Mouse (Mus musculus) kidney, embryonic 15.5 days (tissue): ENCODE results near the gene Sel1l3. TPM values are rescaled to one million over a fixed set of nuclear protein-coding genes. Genes with fewer than 3 reads are reported as not detected.
A peak's percentile ranks its signal among the peaks of the same experiment; 100 is the strongest.

ENCODE experiments used
- ATAC-seq: fragments of 200-750 bp; cut with Nextera tagmentation; replicated peaks from 2 replicates; pipeline ENCODE4 v1.8.0; 2017; ENCODE audit warnings: moderate TSS enrichment; ENCODE audit not compliant: low FRiP score
- H3K27ac ChIP-seq: fragments of 300-500 bp; sonication (generic); 2 replicates; pipeline ENCODE4 v1.5.1; 2015; ENCODE audit warnings: mild to moderate bottlenecking, inconsistent platforms
- H3K27me3 ChIP-seq: fragments of 300-500 bp; sonication (generic); 2 replicates; pipeline ENCODE4 v1.6.1; 2015; ENCODE audit warnings: inconsistent platforms
- H3K36me3 ChIP-seq: fragments of 300-500 bp; sonication (generic); 2 replicates; pipeline ENCODE4 v1.6.1; 2015; ENCODE audit warnings: inconsistent platforms
- H3K4me1 ChIP-seq: fragments of 300-500 bp; sonication (generic); 2 replicates; pipeline ENCODE4 v1.6.1; 2015; ENCODE audit warnings: inconsistent platforms
- H3K4me2 ChIP-seq: fragments of 300-500 bp; sonication (generic); 2 replicates; pipeline ENCODE4 v1.6.1; 2015; ENCODE audit warnings: moderate library complexity, mild to moderate bottlenecking, inconsistent platforms
- H3K4me3 ChIP-seq: fragments of 300-500 bp; sonication (generic); replicated peaks from 2 replicates; pipeline ENCODE4 v1.5.1; 2015; ENCODE audit warnings: mild to moderate bottlenecking, inconsistent platforms
- H3K9ac ChIP-seq: fragments of 300-500 bp; sonication (generic); 2 replicates; pipeline ENCODE4 v1.6.1; 2015; ENCODE audit warnings: mild to moderate bottlenecking, inconsistent platforms
- H3K9me3 ChIP-seq: fragments of 300-500 bp; sonication (generic); replicated peaks from 2 replicates; pipeline ENCODE4 v1.6.1; 2016; ENCODE audit warnings: inconsistent platforms
- WGBS: fragments of 180-500 bp; shearing (Covaris S2); methylation state at CpG from one replicate; pipeline ENCODE4 v1.1.7; 2015; ENCODE audit warnings: mixed read lengths; 5-methylcytosine and 5-hydroxymethylcytosine counted together
- polyA plus RNA-seq: library from polyadenylated mRNA; unstranded; fragments of >200 nt; fragmentation: Nextera tagmentation; extraction: Ambion mirVana; gene quantifications from 2 replicates; pipeline ENCODE4 v1.2.1, GENCODE M21; 2015

Sel1l3 gene
- polyA plus RNA-seq, 1 experiment from 2014 or later: 20.1 TPM

GRCm38 (mm10) chr5:53241109-53241508, 27.4 kb upstream of the Sel1l3 start:
- H3K27ac ChIP-seq: no peak overlapping the region
- no peaks in the 10 kb centered on the region for H3K9me3 ChIP-seq
- peak; percentile 26 for ATAC-seq
- no peaks in the 10 kb centered on the region for H3K36me3 ChIP-seq
- H3K9ac ChIP-seq: no peak overlapping the region
- 54% methylated on average over 2 of the region's 2 CpGs for WGBS
- peaks cover 24% of the 10 kb centered on the region for H3K4me1 ChIP-seq
- H3K4me2 ChIP-seq: no peak overlapping the region
- no peak overlapping the region for H3K4me3 ChIP-seq
- no peaks in the 10 kb centered on the region for H3K27me3 ChIP-seq

GRCm38 (mm10) chr5:53239831-53240440, 26.2 kb upstream of the Sel1l3 start:
- no peak overlapping the region for H3K27ac ChIP-seq
- H3K4me1 ChIP-seq: peaks cover 31% of the 10 kb centered on the region
- no peaks in the 10 kb centered on the region for H3K9me3 ChIP-seq
- H3K9ac ChIP-seq: no peak overlapping the region
- no peak overlapping the region for H3K4me3 ChIP-seq
- H3K4me2 ChIP-seq: no peak overlapping the region
- ATAC-seq: no peak
- H3K36me3 ChIP-seq: no peaks in the 10 kb centered on the region
- 29% methylated on average over 11 of the region's 11 CpGs for WGBS
- no peaks in the 10 kb centered on the region for H3K27me3 ChIP-seq

GRCm38 (mm10) chr5:53239189-53239588, 25.5 kb upstream of the Sel1l3 start:
- Histone ChIP-seq H3K36me3 (no peaks in the 10 kb centered on the region), H3K9me3 (no peaks in the 10 kb centered on the region), H3K27ac (no peak overlapping the region), H3K4me2 (no peak overlapping the region), H3K9ac (no peak overlapping the region), H3K27me3 (no peaks in the 10 kb centered on the region), H3K4me3 (no peak overlapping the region), H3K4me1 (peaks cover 30% of the 10 kb centered on the region)
- ATAC-seq: no peak
- WGBS: 90% methylated on average over 7 of the region's 7 CpGs

- no peaks in the 10 kb centered on the region for H3K36me3 ChIP-seq
- H3K4me3 ChIP-seq: no peak overlapping the region
- ATAC-seq: no peak
- H3K27me3 ChIP-seq: no peaks in the 10 kb centered on the region
- H3K9me3 ChIP-seq: no peaks in the 10 kb centered on the region
- no peak overlapping the region for H3K4me2 ChIP-seq
- 85% methylated on average over 7 of the region's 7 CpGs for WGBS
- no peak overlapping the region for H3K9ac ChIP-seq
- no peak overlapping the region for H3K27ac ChIP-seq
- H3K4me1 ChIP-seq: peaks cover 26% of the 10 kb centered on the region
Observed at GRCm38 (mm10) chr5:53238761-53239160, 25.0 kb upstream of the Sel1l3 start.

GRCm38 (mm10) chr5:53236749-53237148, 23.0 kb upstream of the Sel1l3 start:
- Histone ChIP-seq H3K4me2 (no peak overlapping the region), H3K27me3 (no peaks in the 10 kb centered on the region), H3K4me3 (no peak overlapping the region), H3K9ac (no peak overlapping the region), H3K9me3 (no peaks in the 10 kb centered on the region), H3K4me1 (peaks cover 21% of the 10 kb centered on the region), H3K27ac (no peak overlapping the region), H3K36me3 (no peaks in the 10 kb centered on the region)
- ATAC-seq: no peak
- WGBS: 77% methylated on average over 8 of the region's 8 CpGs

- Histone ChIP-seq H3K4me2 (no peak overlapping the region), H3K4me1 (peaks cover 26% of the 10 kb centered on the region), H3K27ac (0 out of 2 replicates have a peak overlapping the region, but pooled peaks have one; percentile 37), H3K9ac (no peak overlapping the region), H3K9me3 (no peaks in the 10 kb centered on the region), H3K4me3 (no peak overlapping the region), H3K27me3 (no peaks in the 10 kb centered on the region), H3K36me3 (no peaks in the 10 kb centered on the region)
- 34% methylated on average over 5 of the region's 5 CpGs for WGBS
- no peak for ATAC-seq
Observed at GRCm38 (mm10) chr5:53236136-53236535, 22.4 kb upstream of the Sel1l3 start.

- no peaks in the 10 kb centered on the region for H3K9me3 ChIP-seq
- peaks cover 26% of the 10 kb centered on the region for H3K4me1 ChIP-seq
- H3K36me3 ChIP-seq: no peaks in the 10 kb centered on the region
- H3K27me3 ChIP-seq: no peaks in the 10 kb centered on the region
- no peak overlapping the region for H3K9ac ChIP-seq
- H3K4me3 ChIP-seq: no peak overlapping the region
- H3K27ac ChIP-seq: 0 out of 2 replicates have a peak overlapping the region, but pooled peaks have one; percentile 37
- no peak overlapping the region for H3K4me2 ChIP-seq
- ATAC-seq: peak; percentile 78
- 14% methylated on average over 4 of the region's 4 CpGs for WGBS
Observed at GRCm38 (mm10) chr5:53235551-53235950, 21.8 kb upstream of the Sel1l3 start.

GRCm38 (mm10) chr5:53230560-53230959, 16.8 kb upstream of the Sel1l3 start:
- Histone ChIP-seq H3K27ac (peak overlapping the region; percentile 85), H3K4me1 (peaks cover 24% of the 10 kb centered on the region), H3K36me3 (no peaks in the 10 kb centered on the region), H3K27me3 (no peaks in the 10 kb centered on the region), H3K9me3 (no peaks in the 10 kb centered on the region), H3K4me3 (no peak overlapping the region), H3K4me2 (no peak overlapping the region), H3K9ac (no peak overlapping the region)
- WGBS: 34% methylated on average over 4 of the region's 4 CpGs
- ATAC-seq: peak; percentile 94

GRCm38 (mm10) chr5:53225434-53225833, 11.7 kb upstream of the Sel1l3 start:
- no peak overlapping the region for H3K4me3 ChIP-seq
- WGBS: 88% methylated on average over 13 of the region's 13 CpGs
- H3K36me3 ChIP-seq: no peaks in the 10 kb centered on the region
- no peaks in the 10 kb centered on the region for H3K9me3 ChIP-seq
- ATAC-seq: no peak
- H3K4me1 ChIP-seq: peaks cover 11% of the 10 kb centered on the region
- H3K27me3 ChIP-seq: no peaks in the 10 kb centered on the region
- no peak overlapping the region for H3K4me2 ChIP-seq
- H3K9ac ChIP-seq: no peak overlapping the region
- no peak overlapping the region for H3K27ac ChIP-seq

- no peaks in the 10 kb centered on the region for H3K36me3 ChIP-seq
- peaks cover 38% of the 10 kb centered on the region for H3K27me3 ChIP-seq
- 4% methylated on average over 1 of the region's 1 CpGs for WGBS
- H3K9me3 ChIP-seq: no peaks in the 10 kb centered on the region
- no peak overlapping the region for H3K4me3 ChIP-seq
- ATAC-seq: no peak
- H3K4me2 ChIP-seq: peak overlapping the region; percentile 97; the same call in 1 of the 2 replicates
- no peak overlapping the region for H3K27ac ChIP-seq
- peaks cover 36% of the 10 kb centered on the region for H3K4me1 ChIP-seq
- H3K9ac ChIP-seq: no peak overlapping the region
Observed at GRCm38 (mm10) chr5:53214801-53215200, 1.1 kb upstream of the Sel1l3 start.

GRCm38 (mm10) chr5:53214362-53214761, 635 bp upstream of the Sel1l3 start:
- H3K27ac ChIP-seq: peak overlapping the region; percentile 66; the same call in 1 of the 2 replicates
- no peaks in the 10 kb centered on the region for H3K36me3 ChIP-seq
- peak overlapping the region; percentile 97 for H3K4me2 ChIP-seq
- no peaks in the 10 kb centered on the region for H3K9me3 ChIP-seq
- H3K9ac ChIP-seq: no peak overlapping the region
- H3K4me1 ChIP-seq: peaks cover 41% of the 10 kb centered on the region
- H3K4me3 ChIP-seq: peak overlapping the region; percentile 74
- no peak for ATAC-seq
- 25% methylated on average over 5 of the region's 5 CpGs for WGBS
- H3K27me3 ChIP-seq: peaks cover 38% of the 10 kb centered on the region

- peak overlapping the region; percentile 66 for H3K27ac ChIP-seq
- H3K27me3 ChIP-seq: peaks cover 38% of the 10 kb centered on the region
- no peaks in the 10 kb centered on the region for H3K36me3 ChIP-seq
- WGBS: under 1% methylated on average over 60 of the region's 99 CpGs
- peak overlapping the region; percentile 74 for H3K4me3 ChIP-seq
- H3K9me3 ChIP-seq: no peaks in the 10 kb centered on the region
- peak overlapping the region; percentile 97 for H3K4me2 ChIP-seq
- H3K9ac ChIP-seq: peak overlapping the region; percentile 71
- peaks cover 44% of the 10 kb centered on the region for H3K4me1 ChIP-seq
- peak; percentile 40 for ATAC-seq
Observed at GRCm38 (mm10) chr5:53212782-53213710, 681 bp downstream of the Sel1l3 start.
